Mouse (Mus musculus) lung, embryonic 14.5 days (tissue): ENCODE measurements at regions not wholly inside any gene's neighbourhood (a gene's known extent, or its start where the extent isn't known, plus 50 kb on each side); places are given as distances from the start of the nearest gene placed in this dataset.
A peak's percentile ranks its signal among the peaks of the same experiment; 100 is the strongest.

Experiments
- ATAC-seq: fragments of 200-750 bp; cut with Nextera tagmentation; 2 replicates; pipeline ENCODE4 v1.8.0; 2017; ENCODE audit warnings: mild to moderate bottlenecking, moderate TSS enrichment, moderate library complexity; ENCODE audit not compliant: insufficient read depth
- DNase-seq: peaks from one replicate; pipeline ENCODE4 v3.0.0-alpha.2; 2015
- H3K27ac ChIP-seq: fragments of 300-500 bp; sonication (generic); 2 replicates; pipeline ENCODE4 v1.5.1; 2014; ENCODE audit warnings: low read depth, mild to moderate bottlenecking, moderate library complexity
- H3K27me3 ChIP-seq: fragments of 300-500 bp; sonication (generic); 2 replicates; pipeline ENCODE4 v1.6.1; 2014; ENCODE audit warnings: low read length, control low read depth; ENCODE audit not compliant: insufficient read depth
- H3K36me3 ChIP-seq: fragments of 300-500 bp; sonication (generic); 2 replicates; pipeline ENCODE4 v1.6.1; 2014; ENCODE audit warnings: control low read depth; ENCODE audit not compliant: insufficient read depth
- H3K4me1 ChIP-seq: fragments of 300-500 bp; sonication (generic); 2 replicates; pipeline ENCODE4 v1.6.1; 2014; ENCODE audit warnings: antibody characterized with exemption, control low read depth; ENCODE audit not compliant: insufficient read depth
- H3K4me2 ChIP-seq: fragments of 300-500 bp; sonication (generic); 2 replicates; pipeline ENCODE4 v1.6.1; 2014; ENCODE audit warnings: mild to moderate bottlenecking
- H3K4me3 ChIP-seq: fragments of 300-500 bp; sonication (generic); 2 replicates; pipeline ENCODE4 v1.5.1; 2014; ENCODE audit warnings: low read depth, low read length
- H3K9ac ChIP-seq: fragments of 300-500 bp; sonication (generic); 2 replicates; pipeline ENCODE4 v1.6.1; 2014
- H3K9me3 ChIP-seq: fragments of 300-500 bp; sonication (generic); 2 replicates; pipeline ENCODE4 v1.6.1; 2016; ENCODE audit warnings: low read depth, low read length, control low read depth
- CTCF ChIP-seq: IDR thresholded peaks from 2 replicates; pipeline ENCODE4 v1.5.1; 2016; ENCODE audit warnings: antibody characterized with exemption, low read depth
- WGBS: fragments of 180-500 bp; shearing (Covaris S2); extraction: QIAGEN DNeasy Blood & Tissue Kit; methylation state at CpG from one replicate; pipeline ENCODE4 v1.1.7; 2014; 5-methylcytosine and 5-hydroxymethylcytosine counted together

DNA sequence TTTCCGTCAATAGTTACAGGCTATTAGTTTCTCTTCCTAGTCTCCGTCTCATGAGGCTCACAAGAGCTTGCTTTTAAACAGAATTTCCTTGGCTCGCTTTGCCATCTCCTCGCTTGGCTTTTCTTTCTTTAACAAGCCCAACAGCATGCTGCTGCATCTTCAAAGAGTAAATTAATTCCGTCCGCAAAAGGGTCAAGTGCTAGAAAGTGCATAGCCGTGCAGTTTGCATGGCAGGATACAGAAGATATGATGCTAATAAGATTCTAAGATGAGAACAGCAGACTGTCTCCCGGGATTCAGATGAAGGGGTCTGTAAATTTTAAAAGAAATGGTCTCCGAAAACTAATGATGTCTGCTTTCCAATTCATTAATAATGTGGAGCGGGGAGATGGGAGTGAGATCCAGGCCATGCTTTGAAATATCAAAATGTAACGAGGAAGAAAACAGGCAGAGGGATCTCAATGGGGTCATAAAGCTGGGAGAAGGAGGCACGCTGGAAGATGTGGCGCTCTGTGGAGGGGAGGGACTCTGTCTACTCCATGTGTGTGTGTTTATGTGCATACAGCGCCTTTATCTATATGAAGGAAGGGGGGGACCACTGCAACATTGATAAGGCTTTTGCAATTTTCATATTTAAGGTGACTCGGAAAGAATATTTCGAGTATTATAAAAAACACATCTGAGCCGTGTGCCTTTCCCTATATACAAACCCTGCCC lies 183.0 kb upstream of the Pmfbp1 start:
- Histone ChIP-seq H3K4me3 (no peak overlapping the region), H3K36me3 (no peaks in the 10 kb centered on the region), H3K4me2 (no peak overlapping the region), H3K4me1 (no peaks in the 10 kb centered on the region), H3K27ac (no peak overlapping the region), H3K9ac (no peak overlapping the region), H3K9me3 (no peaks in the 10 kb centered on the region), H3K27me3 (no peaks in the 10 kb centered on the region)
- WGBS, result 70% methylated on average over 17 of the region's 17 CpGs
- TF ChIP-seq CTCF, result no peak
- DNase-seq, result no peak
- ATAC-seq, result no peak

DNA sequence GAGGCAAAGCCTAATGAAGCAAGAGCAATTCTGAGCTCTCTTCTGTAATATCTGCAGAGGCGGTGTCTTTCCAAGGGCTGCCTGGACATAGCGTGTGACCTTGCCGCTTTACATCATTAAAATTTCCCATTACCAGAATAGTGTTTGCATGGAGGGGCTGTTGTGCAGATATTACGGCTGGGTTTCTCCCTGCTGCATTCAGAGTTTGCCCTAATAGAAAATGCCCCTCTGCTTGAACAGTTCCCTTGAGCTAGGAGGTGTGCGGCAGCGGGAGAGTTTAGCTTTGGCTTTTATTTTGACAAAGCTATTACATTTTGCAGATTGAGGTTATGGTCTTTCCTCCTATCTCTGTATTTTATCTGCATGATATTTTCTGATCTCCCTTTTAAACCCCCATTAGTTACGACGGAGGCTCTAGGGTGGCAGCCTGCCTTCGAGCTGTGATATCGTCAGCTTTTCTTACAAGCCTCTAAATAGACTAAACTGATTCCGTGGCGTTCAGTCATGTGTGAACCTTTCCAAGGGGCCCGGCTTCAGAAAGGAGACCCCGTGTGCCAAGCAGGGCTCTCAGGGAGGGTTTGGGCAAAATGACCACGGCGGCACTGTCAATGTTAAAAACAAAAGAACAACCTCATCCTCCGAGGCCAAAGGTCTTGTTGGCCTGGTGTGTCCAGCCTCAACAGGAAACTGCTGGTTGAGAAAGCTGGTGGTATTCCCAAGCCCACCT lies 182.2 kb upstream of the Pmfbp1 start:
- H3K27ac ChIP-seq, result no peak overlapping the region
- H3K4me2 ChIP-seq, result peak overlapping the region; percentile 10; the same call in 1 of the 2 replicates
- no peaks in the 10 kb centered on the region for H3K36me3 ChIP-seq
- ATAC-seq (no peak), DNase-seq (no peak)
- TF ChIP-seq CTCF, result no peak
- H3K9me3 ChIP-seq, result no peaks in the 10 kb centered on the region
- no peak overlapping the region for H3K9ac ChIP-seq
- H3K4me3 ChIP-seq, result no peak overlapping the region
- no peaks in the 10 kb centered on the region for H3K4me1 ChIP-seq
- H3K27me3 ChIP-seq, result no peaks in the 10 kb centered on the region
- 50% methylated on average over 17 of the region's 17 CpGs for WGBS

DNA sequence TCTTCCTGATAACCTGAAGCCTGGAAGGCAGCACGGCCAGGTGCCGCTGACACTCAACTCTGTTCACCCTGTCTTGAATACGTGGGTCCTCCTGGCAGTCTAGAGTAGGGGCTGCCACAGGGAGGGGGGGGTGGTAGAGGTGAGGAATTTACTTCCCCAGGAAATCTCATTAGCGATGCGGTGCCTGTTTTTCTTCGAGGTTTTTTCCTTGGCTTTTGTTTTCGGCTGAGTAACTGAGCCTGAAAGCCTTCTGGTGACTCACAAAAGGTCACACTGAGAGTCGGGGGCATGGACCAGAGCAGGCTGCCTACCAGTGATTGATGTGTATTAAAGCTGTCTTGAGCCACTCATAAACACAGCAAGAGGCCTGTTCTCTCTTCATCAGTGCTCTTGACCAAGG lies 181.1 kb upstream of the Pmfbp1 start:
- H3K36me3 ChIP-seq, result no peaks in the 10 kb centered on the region
- no peak overlapping the region for H3K27ac ChIP-seq
- H3K9ac ChIP-seq, result no peak overlapping the region
- H3K4me2 ChIP-seq, result no peak overlapping the region
- ATAC-seq (peak; percentile 60; the same call in 1 of the 2 replicates), DNase-seq (peak; percentile 36)
- no peaks in the 10 kb centered on the region for H3K9me3 ChIP-seq
- no peaks in the 10 kb centered on the region for H3K4me1 ChIP-seq
- WGBS, result 18% methylated on average over 8 of the region's 8 CpGs
- no peaks in the 10 kb centered on the region for H3K27me3 ChIP-seq
- no peak for TF ChIP-seq CTCF
- H3K4me3 ChIP-seq, result no peak overlapping the region

DNA sequence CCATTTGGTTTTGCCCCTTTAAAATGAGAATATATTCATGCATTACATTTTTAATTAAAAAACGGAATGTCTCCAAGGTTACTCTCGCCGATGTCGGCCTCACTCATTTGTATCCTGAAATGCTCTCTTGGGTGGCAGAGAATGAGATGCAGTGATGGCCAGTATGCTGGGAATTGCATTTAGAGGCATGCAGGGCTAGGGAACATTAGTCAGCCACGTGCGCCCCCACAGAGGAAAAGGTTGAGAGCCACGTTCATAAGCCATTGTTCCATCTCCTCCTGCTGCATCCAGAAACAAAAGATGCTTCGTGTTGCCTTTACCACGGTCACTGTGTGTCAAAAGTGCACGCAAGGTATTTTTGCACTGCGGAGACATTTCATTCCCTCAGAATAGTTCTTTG lies 172.9 kb upstream of the Pmfbp1 start:
- Histone ChIP-seq H3K9ac (no peak overlapping the region), H3K4me3 (no peak overlapping the region), H3K27me3 (no peaks in the 10 kb centered on the region), H3K4me1 (no peaks in the 10 kb centered on the region), H3K36me3 (no peaks in the 10 kb centered on the region), H3K4me2 (no peak overlapping the region), H3K9me3 (no peaks in the 10 kb centered on the region), H3K27ac (no peak overlapping the region)
- TF ChIP-seq CTCF, result no peak
- no peak for ATAC-seq
- WGBS, result 86% methylated on average over 11 of the region's 11 CpGs
- no peak for DNase-seq

DNA sequence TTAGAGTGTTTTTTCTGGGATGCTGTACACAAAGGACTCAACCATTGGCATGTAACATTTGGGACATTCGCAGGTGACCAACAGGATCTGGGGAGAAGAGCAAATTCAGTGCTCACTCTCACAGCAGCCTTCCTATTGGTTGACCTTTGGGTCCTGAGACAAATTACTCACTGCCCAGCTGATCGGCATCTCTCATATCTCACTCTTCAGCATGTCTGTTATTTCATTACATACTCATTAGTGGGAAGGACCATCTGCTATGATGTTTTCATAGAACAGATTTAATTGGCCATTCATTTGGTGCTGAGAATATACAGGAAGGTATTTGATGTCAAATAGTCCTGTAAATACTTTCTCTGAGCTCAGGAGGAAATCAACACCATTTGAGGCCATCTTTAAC lies 170.5 kb upstream of the Pmfbp1 start:
- no peak overlapping the region for H3K27ac ChIP-seq
- no peak for ATAC-seq
- TF ChIP-seq CTCF, result no peak
- H3K9me3 ChIP-seq, result no peaks in the 10 kb centered on the region
- H3K9ac ChIP-seq, result no peak overlapping the region
- DNase-seq, result no peak
- H3K4me3 ChIP-seq, result no peak overlapping the region
- no peaks in the 10 kb centered on the region for H3K27me3 ChIP-seq
- 73% methylated on average over 2 of the region's 2 CpGs for WGBS
- H3K4me2 ChIP-seq, result no peak overlapping the region
- H3K4me1 ChIP-seq, result no peaks in the 10 kb centered on the region
- no peaks in the 10 kb centered on the region for H3K36me3 ChIP-seq

DNA sequence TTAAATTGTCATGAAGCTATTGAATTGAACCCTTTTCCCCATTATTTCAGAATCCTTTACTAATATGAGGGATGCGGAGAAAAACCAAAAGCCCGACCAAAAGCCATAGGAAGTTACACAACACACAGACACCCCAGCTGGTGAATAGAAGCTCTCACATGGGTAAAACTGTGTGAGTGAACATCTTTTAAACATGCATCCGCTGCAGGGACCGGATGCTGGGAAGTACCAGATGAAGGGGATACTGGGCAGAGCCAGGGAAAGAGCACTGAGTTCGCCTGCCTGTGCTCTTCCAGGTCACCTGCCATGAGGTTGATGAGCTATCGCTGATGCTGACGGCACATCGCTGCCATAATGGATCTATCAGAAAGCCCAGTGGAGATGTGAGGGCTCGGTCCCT lies 169.6 kb upstream of the Pmfbp1 start:
- TF ChIP-seq CTCF, result no peak
- no peak for ATAC-seq
- H3K9me3 ChIP-seq, result no peaks in the 10 kb centered on the region

DNA sequence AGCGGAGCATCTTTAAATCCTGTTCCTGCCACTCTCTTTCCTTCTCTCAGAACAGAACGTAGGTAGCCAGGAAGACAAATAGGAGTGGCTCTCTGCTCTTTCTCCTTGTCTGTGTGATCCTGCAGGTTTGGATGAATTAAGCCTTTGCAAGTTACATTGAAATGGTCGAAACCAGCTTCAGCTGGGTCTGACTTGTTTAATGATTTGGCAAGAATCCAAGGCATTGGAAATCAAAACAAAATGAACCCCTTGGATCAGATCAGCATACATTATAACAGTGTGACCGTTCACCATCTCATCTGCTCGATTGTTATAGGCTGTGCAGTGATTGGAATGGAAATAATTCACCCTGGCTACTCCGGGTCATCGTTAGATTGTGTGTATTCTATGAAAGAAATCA lies 157.6 kb upstream of the Pmfbp1 start:
- TF ChIP-seq CTCF, result no peak
- no peak for ATAC-seq
- no peak for DNase-seq
- no peak overlapping the region for H3K9ac ChIP-seq
- H3K4me1 ChIP-seq, result no peaks in the 10 kb centered on the region
- no peaks in the 10 kb centered on the region for H3K27me3 ChIP-seq
- H3K9me3 ChIP-seq, result no peaks in the 10 kb centered on the region
- WGBS, result 32% methylated on average over 7 of the region's 7 CpGs
- H3K4me2 ChIP-seq, result no peak overlapping the region
- H3K36me3 ChIP-seq, result no peaks in the 10 kb centered on the region
- no peak overlapping the region for H3K4me3 ChIP-seq
- no peak overlapping the region for H3K27ac ChIP-seq

More for the DNA sequence above, 169.6 kb upstream of the Pmfbp1 start:
- Histone ChIP-seq H3K4me3 (no peak overlapping the region), H3K4me2 (no peak overlapping the region), H3K27ac (no peak overlapping the region), H3K27me3 (no peaks in the 10 kb centered on the region), H3K4me1 (no peaks in the 10 kb centered on the region), H3K36me3 (no peaks in the 10 kb centered on the region), H3K9ac (no peak overlapping the region)
- DNase-seq, result no peak
- 88% methylated on average over 9 of the region's 9 CpGs for WGBS
